Mouse (Mus musculus): ENCODE results near the gene Pou2f1.

DNA sequence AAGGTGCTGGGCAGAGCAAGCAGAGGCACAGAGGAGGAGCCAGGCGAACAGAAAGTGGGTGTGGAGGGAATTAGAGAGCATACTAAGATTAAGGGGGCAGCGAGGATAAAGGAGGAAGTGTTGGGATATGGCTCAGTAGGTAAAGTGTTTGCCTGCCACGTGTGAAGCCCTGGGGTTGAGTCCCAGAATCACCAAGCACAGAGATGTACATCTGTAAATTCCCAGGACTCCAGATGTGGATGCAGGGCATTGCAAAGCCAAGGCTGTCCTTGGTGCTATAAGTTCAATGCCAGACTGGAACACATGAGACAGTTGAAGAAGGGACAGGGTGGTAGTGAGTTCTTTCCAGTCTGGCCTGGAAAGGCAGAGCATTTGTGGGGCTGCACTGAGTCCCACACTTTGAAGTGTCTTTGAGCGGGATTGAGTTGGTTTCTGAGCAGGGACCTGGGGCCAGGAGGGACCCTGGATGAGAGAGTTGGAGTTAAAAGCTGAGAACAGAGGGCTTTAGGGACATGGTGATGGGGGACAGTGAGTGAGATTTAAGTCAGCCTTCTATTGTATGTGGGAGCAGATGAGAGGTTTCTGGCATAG lies 149.3 kb downstream of the Pou2f1 start:
- TF ChIP-seq CTCF (IDR thresholded peaks at IDR 0.05; ENCODE audit: control insufficient read depth, insufficient read depth, insufficient replicate concordance, low read depth, low read length) (no peak), POLR2A (IDR thresholded peaks at IDR 0.05; ENCODE audit: control insufficient read depth, low read depth, low read length) (no peak)
